Mouse (Mus musculus) brain, adult 2 months (tissue): ENCODE measurements around the gene Epb41l2.

ENCODE experiments used
- DNase-seq: peaks from one replicate; pipeline ENCODE4 v3.0.0; 2011; ENCODE audit warnings: low read depth, low spot score

The Epb41l2 gene

DNA sequence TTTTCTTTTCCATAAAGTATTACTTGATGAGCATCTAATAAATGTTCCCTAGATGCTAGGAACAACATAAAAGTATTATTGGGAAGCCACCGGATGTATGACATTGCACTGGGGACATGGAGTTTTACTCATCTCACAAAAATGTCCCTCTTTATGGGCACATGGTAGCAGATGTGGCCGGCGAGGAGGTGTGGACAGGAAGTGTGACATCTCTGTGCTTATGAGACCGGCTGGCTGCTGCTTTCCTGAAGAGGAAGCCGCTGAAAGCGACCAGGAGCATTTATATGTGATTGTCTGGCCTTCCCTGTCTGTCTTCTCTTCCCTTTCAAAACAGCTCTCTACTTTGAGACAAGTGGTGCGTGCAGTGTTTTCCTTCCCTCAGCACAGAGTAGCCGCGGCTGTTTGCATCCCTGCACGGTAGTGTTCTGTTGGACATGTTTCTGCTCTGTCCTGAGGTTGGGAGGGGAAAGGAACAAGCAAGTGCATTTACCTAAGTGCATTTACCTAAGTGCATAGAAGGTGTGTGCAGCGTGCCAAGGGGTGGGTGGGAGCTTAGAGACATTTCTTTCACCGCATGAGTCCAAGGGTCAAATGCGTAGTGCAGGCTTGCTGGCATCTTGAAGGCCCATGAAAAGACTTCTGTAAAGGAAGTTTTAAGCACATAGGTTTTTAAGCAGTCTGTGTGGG, 74.9 kb downstream of the Epb41l2 start:
- no peak for DNase-seq

DNA sequence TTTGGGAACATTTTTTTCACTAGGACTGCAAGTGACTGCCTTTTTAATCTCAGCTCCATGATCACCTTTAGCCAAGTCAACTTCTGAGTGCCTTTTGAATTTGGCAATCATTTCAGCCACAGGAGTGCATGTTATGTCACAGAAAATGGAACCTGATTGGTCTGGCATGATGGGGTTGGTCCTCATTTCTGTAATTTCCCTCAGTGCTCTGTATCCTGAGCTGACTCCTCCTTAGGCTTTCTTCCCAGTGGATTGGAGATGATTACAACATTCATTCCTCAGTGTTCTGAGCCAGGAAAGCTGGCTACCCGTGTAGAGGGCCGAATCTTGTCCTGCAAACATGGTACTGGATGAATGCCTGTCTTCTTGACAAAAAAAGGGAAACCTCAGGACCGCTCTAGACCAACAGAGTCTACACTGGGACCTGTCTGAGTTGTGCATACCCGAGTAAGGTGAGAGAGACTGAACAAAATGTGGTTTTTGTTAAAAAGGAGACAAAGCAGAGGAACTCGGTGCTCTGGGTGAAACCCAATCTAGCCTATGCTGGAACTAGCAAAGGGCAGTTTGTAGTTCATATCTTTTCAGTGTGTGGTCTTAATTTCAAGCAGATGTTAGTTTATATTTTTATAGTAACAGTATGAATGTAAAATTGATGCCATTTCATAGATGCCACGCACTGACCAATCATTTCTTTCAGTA, 77.3 kb downstream of the Epb41l2 start:
- DNase-seq: no peak

DNA sequence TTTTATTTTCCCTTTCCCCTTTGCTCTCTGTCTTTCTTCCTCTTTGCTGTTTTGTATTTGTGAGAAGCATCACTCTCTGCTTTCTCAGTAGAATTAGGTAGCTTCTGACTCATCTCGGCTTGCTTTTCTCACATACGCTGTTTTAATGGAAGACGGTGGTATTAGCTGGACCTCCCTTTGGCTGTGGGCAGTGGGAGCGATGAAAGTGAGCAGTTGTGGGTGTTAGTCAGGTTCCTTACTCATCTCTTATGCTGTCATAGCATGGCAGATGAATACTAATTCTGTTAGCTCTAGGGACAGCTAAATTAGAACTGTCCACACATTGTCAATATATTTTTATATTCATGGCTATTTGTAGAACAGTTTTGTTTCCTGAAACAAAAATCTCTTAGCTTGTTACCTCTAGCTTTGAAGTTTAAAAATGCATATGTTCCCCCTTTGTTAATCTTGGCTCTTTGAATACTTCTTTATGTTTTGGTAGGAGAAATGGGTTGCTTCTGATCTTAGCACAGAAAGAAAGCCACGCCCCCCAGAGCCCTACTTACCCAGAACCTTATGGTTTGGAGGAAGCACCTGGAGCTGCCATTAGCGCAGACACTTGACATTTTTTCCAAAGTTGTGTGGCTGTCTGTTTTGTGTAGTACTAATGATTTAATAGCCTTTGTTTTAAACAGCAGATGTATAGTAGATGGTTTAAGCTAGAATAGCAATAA, 78.1 kb downstream of the Epb41l2 start:
- DNase-seq: peak; percentile 58

DNA sequence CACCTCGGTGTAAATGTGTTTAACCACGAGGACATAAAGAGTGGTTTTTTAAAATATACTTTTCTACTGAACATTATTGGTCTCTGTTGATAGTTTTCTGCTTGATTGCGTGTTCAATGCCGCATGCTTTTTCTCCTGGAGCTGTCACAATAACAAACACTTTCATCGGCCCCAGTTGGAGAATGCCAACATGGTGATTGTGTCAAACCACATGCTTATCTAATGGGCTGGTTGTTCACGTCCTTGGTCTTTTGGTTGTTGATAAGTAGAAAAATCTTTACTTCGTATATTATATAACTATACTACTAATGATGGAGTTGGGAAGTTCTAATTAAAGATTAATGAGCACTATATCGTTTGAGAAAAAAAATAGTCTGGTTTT, 78.7 kb downstream of the Epb41l2 start:
- no peak for DNase-seq

DNA sequence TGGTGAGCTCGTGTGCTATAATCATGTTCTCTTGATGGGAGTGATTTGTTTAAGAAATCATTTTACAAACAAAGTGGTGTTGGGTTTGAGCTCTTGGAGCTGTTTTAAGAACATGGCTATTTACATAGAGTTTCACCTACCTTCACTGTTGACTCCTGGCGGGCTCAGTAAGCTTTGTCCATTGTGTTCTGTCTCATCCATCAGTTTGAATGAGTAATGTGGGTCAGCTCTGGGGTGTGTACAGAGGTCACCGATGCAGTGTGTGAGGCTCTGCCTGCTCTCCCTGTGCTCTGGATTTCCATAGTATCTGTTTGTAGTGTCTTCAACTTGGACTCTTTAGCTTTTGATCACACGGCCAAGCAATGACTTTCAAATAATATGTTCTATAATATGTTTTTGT, 79.6 kb downstream of the Epb41l2 start:
- DNase-seq: no peak

DNA sequence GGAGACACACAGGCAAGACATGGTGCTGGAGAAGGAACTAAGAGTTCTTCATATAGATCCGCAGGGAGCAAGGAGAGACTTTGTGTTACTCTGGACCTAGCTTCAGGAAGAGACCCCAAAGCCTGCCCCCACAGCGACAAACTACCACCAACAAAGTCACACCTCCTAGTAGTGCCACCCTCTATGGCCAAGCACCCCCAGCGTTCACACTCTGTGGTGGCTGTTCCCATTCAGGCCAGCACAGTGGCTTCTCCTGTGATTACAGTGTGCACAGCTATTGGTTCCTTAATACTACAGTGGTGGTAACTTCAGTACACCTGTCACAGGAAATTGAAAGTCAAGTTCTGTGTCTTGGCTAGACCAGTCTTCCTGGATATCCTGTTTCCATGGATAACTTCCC, 80.3 kb downstream of the Epb41l2 start:
- DNase-seq: no peak

DNA sequence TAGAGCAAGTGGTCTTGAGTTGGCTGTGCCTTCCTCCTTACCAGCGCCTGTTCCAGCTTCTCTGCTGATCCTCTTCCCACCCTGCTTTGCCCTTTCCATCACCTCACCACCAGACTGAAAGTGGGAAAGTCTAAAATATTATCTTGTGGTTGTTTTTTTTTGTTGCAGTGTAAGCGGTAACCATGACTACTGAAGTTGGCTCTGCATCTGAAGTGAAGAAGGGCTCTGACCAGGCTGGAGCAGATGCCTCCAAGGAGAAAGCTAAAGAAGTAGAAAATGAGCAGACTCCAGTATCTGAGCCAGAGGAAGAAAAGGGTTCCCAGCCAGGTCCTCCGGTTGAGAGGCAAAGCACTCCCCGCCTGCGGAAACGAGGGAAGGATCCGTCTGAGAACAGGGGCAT, 81.8 kb downstream of the Epb41l2 start:
- DNase-seq: no peak

DNA sequence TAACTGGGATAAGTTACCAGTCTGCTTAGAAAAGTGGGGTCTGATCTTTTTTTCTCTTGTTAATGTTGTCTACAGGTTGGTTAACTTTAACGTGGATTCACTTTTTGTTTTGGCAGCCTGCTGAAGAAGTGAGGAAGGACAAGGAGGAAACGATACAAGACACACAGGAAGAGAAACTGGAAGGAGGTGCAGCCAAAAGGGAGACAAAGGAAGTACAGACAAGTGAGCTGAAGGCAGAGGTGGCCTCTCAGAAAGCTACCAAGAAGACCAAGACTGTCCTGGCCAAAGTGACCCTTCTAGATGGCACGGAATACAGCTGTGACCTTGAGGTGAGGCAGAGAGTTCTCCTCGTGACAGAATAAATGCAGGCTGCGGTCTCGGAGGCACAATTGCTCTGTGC, 84.0 kb downstream of the Epb41l2 start:
- no peak for DNase-seq

DNA sequence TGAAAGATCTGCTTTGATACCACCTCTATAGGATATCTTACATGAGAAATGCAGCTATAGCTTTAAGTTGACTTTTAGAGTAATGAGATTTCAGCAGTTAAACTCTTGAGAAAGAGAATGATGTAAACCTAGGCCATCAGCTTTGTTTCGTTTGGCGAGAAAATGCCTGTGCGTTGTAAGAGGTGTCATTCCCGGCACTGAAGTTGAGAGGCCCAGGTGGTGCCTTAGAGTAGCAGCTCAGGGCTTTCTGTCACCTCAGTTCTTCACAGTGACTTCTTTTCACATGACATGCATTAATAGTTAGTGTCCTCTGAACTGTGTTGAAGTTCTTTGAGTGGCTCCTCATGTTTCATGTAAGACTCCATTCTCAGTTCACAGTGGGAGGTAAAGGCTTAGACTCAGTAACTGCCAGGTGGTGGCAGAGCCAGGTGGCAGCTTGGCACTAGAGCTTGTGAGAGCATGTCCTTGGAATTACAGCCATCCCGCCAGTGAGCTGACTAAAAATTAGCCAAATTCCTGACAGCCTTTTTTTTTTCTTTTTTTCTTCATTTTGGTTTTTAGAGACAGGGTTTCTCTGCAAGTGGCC, 84.7 kb downstream of the Epb41l2 start:
- DNase-seq: no peak

DNA sequence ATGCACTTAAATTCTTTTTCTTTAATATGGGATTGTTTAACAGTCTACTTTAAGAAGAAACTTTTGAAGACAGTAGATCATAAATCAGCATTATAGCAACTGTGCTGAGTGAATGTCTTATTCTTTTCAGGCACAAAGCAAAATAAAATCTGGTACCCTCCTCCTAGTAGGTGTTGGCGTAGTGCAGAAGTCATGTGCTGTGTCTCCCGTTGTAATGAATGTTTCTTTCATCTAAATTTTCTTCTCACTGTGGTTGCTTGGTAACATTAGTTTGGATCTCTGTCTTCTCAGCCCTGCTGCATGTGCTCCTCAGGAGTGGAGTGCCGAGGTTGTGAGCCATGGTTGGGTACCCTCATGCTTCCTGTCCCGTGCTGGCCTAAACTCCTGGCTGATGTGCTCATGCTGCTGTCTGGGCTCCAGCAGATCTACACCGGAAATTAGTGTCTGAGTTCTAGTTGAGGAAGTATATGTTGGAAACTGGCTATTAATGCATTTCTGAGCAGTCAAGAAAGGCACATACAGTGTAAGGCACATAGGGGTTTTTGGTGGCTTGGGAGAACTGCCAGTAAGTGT, 87.4 kb downstream of the Epb41l2 start:
- DNase-seq: peak; percentile 62

DNA sequence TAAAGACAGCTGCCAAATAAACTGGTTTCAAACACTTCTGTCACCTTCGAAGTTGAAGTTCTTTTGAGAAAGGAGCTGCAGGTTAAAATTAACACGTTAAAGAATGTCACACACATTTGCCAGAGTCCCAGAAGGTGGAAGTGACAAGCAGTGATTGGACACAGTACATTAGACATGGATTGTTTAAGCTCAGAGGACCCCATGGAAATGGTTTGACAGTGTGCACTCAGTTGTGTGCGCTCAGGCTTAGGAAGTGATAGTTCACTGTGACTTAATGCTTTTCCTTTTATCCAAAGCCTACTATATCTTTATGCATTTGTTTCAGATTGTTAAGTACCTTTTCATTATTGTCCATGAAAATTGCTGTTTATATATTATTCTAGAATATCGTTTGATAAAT, 89.1 kb downstream of the Epb41l2 start:
- no peak for DNase-seq

DNA sequence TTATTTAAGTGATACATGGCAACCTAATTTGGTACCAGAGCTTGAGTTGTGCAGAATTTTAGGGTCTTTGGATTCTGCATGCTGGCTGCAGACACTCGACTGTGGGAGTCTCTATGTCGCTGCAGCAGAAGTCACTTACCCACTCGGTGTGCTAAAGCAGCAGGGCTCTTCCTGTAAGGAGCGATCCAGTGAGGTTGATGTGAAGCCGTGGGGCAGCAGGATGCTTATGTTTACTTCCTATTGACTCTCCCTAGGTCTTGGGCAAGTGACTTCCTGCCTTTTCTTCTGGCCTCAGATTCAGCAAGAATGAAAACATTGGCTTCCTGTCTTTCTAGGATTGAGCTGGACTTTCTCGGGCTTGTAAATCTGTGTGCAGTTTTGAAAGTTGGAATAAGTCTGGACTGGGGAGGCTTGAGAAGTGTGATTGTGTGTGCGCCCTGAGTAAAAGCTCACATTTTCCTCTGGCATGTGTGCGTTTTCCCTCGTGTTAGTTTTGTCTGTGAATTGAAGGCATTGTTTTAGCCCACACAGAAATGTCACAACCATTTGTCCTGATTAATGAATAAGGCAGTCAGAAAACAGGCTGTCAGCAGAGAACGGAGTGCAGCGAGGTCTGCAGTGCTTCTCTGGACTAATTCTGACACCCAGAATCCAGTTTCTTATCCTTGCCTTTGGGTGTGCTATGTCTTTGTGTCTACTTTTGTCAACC, 89.9 kb downstream of the Epb41l2 start:
- peak; percentile 69 for DNase-seq

DNA sequence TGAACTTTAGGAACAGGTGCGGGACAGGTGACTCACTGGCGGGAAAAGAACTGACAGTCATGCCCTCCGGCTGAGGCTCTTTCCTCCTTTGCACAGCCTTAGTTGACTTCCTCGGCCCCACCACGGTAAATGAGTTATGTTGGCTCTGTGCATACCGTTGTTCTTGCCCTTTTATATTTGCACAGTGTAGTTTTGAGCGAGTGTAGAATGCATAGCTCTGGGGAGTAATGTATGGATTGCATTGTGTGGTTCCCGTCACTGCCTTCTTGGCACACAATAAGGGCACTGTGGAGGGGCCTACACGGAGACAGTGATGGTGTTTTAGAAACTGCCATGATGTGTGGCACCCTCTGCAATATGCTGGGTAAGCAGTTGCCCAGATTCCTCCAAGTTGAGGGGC, 93.6 kb downstream of the Epb41l2 start:
- DNase-seq: no peak

DNA sequence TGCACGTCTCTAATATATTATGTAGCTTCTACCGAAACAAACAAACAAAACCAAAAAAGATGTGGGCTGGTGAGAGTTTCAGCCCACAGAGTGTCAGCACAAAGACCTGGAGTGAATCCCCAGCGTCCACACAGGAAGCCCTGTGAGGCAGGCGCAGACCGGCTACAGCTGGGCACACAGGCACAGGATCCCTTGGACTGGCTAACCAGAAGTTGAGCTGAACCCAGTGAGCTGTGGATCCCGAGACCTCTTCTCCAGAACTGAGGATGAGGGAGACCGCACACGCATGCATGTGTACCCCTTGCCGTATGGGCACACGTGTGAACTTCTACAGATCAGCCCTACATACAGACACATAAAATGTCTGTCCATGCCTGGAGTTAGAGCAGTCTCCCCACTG, 94.2 kb downstream of the Epb41l2 start:
- no peak for DNase-seq

DNA sequence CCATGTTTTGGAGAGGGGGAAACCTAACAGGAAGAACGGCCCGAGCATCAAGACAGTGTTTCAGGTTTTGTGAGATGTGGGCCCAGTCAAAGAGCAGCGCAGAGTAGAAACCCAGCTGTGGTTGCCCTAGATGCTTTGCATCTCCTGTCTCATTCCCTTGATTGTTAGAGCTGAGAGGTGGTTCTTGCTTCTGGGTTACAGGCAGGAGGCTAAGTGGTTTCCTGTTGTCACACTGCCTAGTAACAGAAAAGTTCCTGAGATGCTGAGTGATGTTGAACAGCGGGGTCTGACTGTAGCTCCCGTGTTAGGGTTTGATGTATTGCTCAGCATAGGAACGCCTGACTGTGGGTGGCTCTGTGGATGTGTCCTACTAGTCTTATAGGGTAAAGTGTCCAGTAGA, 97.5 kb downstream of the Epb41l2 start:
- DNase-seq: no peak

DNA sequence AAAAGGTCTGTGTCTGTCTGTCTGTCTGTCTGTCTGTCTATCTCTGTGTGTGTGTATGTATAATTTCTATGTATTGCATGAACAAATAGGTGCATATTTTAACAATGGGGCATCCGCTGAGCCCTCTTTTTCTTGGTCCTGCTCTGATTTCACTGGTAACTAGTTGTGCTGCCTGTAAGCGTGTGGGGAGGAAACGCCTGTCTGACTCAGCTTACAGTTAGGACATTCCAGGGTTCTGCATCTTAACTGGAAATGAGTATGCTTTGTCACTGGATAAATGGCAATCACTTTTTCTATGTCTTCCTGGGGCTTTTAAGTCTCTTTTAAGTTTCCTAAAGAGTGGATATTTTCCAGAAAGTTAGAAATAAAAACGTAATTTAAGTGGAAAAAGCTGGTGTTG, 98.4 kb downstream of the Epb41l2 start:
- no peak for DNase-seq

DNA sequence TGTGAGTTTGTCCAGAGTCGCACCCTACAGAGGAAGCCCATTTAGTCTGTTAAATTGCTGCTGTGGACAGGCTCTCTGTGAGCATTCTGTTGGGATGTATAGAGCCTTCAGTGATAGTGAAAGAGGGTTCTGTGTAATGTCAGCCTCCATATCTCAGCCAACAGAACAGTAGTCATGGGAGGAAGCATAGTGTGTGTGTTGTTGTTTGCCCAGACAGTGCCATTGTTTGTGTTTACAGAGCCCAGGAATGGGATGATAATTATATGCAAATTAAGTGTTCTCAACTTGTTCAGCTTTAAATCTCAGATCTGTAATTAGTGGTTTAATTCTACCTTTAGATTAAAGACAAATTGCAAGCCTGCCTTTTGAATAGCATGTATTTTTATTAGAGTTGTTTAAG, 102.2 kb downstream of the Epb41l2 start:
- DNase-seq: no peak

DNA sequence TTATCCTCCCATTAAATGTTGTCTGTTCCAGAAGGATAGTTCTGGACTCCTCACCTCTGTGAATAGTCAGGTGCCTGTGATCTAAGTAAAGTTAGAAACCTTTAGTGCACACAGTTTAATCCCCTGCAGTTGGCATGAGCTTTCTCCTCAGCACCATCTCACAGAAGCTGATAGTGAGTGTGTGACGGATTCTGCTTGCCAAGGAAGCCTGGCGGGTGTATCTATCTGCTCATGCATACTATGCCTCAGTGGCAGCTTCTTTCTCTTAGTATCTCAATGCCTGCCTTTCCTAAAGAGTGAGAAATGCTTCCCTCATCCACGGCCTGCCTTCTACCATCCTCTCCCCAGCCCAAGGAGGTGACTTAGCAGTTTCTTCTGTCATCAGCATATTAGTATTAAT, 103.1 kb downstream of the Epb41l2 start:
- no peak for DNase-seq

DNA sequence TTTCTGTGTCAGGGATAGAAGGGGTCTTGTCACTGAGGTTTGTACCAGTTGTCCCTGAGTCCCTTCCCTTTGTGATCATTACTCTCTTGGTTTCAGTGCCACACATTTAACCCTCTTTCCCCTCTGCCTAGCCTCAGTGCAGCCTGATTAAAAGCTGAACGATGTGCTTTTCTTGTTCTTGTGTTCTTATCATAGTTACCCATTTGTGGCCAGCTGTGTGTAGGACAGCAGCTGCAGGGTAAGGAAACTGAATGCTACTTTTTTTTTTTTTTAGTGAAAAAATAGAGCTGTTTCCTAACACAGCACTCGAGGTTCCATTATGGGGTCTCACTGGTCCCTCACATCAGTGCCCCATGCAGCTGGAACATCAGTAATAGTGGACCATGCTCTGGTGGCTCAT, 106.9 kb downstream of the Epb41l2 start:
- DNase-seq: no peak

DNA sequence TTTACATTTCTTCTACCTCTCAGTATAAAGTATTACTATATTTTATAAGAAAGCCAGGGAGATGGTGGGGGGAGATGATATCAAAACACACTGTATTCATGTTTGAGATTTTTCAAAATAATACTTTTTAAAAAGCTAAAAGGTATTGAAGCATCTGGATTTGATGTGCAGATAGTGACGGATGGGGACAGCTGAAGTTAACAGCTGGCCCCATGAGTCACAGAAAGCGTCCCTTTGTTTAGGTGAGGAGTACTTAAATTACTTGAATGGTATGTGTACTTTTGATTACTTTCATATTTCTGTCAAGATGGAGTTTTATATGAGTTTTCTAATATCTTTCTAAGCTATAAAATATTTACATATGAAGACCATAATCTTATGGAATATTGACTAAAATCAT, 112.3 kb downstream of the Epb41l2 start:
- DNase-seq: no peak

DNA sequence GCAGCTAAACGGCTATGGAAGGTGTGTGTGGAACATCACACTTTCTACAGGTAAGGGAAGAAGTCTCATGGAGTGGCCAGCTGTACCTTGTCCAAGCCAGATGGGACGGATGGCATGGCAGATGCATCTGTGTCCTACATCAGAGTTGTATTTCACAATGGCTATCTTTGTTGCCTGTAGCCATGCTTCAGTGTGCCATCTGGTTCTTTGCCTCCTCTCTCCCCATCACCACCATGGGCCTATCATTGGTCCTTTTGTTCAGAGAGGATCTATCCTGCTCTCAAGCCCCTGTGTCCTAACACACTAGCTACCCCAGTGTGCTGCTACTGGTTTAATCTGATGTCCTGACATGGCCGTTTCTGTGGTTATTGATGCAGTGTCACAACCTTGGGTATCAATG, 120.1 kb downstream of the Epb41l2 start:
- peak; percentile 75 for DNase-seq

DNA sequence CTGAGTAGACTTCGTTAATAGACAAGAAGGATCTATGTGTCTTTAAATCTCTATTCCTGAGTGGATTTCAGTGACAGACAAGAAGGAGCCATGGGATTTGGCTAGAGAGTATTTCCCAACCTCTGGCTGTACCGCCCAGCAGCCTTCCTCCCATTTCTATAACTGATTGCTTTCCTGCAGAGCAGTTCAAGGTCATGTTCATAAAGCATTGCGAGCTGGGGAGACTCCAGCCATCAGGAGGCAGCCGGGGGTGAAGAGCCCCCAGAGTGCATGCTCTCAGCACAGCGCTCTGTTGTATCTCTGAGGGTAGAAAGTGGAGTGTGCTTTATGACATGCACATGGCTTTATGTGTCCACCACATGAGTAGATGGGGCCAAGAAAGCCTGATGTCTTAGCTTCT, 123.2 kb downstream of the Epb41l2 start:
- DNase-seq: no peak
